Mouse (Mus musculus) heart, adult 9 months (tissue): ENCODE data around the gene Ubap2l.
A peak's percentile ranks its signal among the peaks of the same experiment; 100 is the strongest.

ENCODE experiments used
- DNase-seq, 2 experiments: peaks; one replicate each; pipeline ENCODE4 v3.0.0; 2022; ENCODE audit warnings: low spot score in 2 of 2

Ubap2l gene

GRCm38 (mm10) chr3:90052351-90053241, at the start of gene Ubap2l:
Gene Ubap2l, minus strand, starts transcription at chr3:90052628.
- DNase-seq, result peak; percentile 94 to 95

GRCm38 (mm10) chr3:90101673-90102072, 49.2 kb upstream of the Ubap2l start:
- DNase-seq, result no peak

GRCm38 (mm10) chr3:90101010-90101409, 48.6 kb upstream of the Ubap2l start:
- no peak for DNase-seq

GRCm38 (mm10) chr3:90097928-90098327, 45.5 kb upstream of the Ubap2l start:
- no peak for DNase-seq

- no peak for DNase-seq
Observed at GRCm38 (mm10) chr3:90094453-90094852, 42.0 kb upstream of the Ubap2l start.

- no peak for DNase-seq
Observed at GRCm38 (mm10) chr3:90090892-90091291, 38.5 kb upstream of the Ubap2l start.

GRCm38 (mm10) chr3:90088617-90089016, 36.2 kb upstream of the Ubap2l start:
- no peak for DNase-seq

GRCm38 (mm10) chr3:90086068-90086467, 33.6 kb upstream of the Ubap2l start:
- DNase-seq, result no peak

GRCm38 (mm10) chr3:90085281-90085680, 32.9 kb upstream of the Ubap2l start:
- DNase-seq, result peak in 1 of 2 experiments; percentile 26

GRCm38 (mm10) chr3:90084790-90085189, 32.4 kb upstream of the Ubap2l start:
- peak; percentile 31 to 52 for DNase-seq

- no peak for DNase-seq
Observed at GRCm38 (mm10) chr3:90083698-90084324, 31.4 kb upstream of the Ubap2l start.

GRCm38 (mm10) chr3:90083034-90083433, 30.6 kb upstream of the Ubap2l start:
- DNase-seq, result no peak

GRCm38 (mm10) chr3:90081365-90082240, 29.2 kb upstream of the Ubap2l start:
- DNase-seq, result peak in 1 of 2 experiments; percentile 45

- DNase-seq, result no peak
Observed at GRCm38 (mm10) chr3:90080498-90080863, 28.1 kb upstream of the Ubap2l start.

GRCm38 (mm10) chr3:90079763-90080497, 27.5 kb upstream of the Ubap2l start:
- peak; percentile 73 to 79 for DNase-seq

GRCm38 (mm10) chr3:90079133-90079762, 26.8 kb upstream of the Ubap2l start:
- peak; percentile 97 for DNase-seq

GRCm38 (mm10) chr3:90078224-90078623, 25.8 kb upstream of the Ubap2l start:
- no peak for DNase-seq

- DNase-seq, result peak; percentile 66 to 82
Observed at GRCm38 (mm10) chr3:90076921-90077716, 24.7 kb upstream of the Ubap2l start.

- DNase-seq, result no peak
Observed at GRCm38 (mm10) chr3:90072294-90072693, 19.9 kb upstream of the Ubap2l start, which contains the start of gene Tpm3. Gene Tpm3, plus strand, starts transcription at chr3:90072649.

- no peak for DNase-seq
Observed at GRCm38 (mm10) chr3:90069688-90070087, 17.3 kb upstream of the Ubap2l start.
